Mouse (Mus musculus) adrenal gland (tissue): ENCODE data around the gene Gria1.

Experiments
- intact Hi-C: fragments of 180-260 bp; cut with DNase I; formaldehyde crosslinking; loops from one replicate; pipeline ENCODE4 v1.15.1; 2025

Gria1 gene

DNA sequence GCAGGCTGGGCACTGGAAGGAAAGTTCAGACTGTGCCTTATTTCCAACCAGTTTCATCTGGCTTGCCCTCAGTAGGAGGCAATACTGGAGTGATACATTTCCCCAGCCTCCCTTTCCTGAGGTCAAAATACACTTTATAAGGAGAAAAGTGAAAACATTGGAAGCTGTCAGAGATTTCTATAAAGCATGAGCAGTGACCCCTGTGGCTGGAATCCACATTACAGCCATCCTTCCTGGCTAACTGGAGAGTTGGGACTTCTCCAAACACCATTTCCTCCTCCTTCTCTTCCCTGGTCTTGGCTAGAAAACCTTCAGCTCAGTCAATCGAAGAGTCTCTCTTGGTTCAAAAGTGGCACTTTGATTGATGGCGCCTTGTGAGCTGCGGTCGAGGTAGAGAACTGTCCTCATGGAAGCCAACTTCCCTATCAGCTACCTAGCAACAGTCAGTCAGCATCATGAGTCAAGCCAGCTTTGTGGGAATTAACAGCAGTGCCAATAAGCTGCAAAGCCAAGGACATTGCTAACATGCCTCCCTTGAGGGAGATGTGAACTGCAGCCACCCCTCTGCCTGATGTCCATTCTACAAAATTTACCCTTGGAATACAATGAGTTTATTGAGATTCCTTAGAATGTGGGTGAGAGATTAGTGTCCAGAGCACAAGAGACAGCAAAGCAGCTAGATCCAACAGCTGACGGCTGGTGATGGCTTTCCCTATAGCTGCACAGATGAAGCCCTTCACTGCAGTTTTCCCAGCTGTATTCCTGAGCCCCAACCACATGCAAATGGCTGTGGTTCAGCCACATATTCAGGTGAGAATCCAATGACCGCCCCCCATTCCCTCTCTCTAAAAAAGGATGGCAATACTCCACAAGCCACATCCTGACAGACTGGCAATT lies 40.7 kb downstream of the Gria1 start:
- intact Hi-C loops = no loop called here

DNA sequence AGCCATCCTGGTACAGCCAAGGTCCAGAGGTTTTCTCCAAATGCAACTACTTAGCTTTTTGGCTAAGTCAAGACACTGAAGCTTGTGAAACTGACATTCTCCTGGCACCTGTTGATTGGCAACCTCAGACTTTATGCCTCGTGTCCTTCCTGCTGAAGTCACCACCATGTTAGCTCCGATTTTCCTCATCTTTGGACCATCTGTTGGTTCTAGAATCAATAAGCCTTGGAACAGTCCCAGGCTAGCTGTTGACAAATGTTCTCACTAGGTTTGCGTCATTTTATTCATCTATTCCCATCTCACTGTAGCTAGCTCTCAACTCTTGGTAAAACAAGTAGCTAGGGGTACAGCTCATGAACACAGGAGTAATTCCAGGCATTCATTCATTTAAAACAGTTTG lies 51.3 kb downstream of the Gria1 start:
- intact Hi-C loops = no loop called here

DNA sequence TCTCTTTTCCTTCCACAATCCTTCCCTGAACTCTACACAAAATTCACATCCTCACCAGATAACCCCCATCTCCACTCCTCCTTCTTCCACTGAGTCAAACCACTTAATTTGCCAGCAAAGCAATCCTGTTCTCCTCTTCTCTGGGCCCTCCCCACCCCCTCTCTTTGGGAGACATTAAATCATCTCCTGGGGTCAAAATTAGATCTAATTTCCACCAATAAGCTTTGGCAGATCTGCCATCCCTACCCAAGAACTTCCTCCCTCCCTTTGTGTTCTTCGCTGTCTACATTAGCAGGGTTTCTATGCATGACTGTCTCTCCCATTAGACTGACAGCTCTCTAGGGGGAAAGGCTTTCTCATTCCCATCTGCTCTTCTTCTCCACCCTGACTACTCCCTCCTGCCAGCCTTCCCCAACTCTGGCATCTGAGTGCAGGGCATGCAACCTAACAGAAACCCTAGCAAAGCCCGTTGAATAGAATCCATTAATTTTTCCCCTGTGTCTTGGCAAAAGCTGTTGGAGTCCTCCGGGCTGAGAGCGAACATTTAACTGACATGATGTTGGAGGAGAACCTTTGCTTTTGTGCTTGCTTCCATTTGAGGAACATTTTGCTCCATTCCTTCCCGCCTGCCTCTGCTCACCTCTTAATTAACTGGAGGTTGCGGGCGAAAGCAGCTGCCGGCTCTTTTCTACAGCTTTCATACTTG lies 59.2 kb downstream of the Gria1 start:
- intact Hi-C loops = no loop called here

DNA sequence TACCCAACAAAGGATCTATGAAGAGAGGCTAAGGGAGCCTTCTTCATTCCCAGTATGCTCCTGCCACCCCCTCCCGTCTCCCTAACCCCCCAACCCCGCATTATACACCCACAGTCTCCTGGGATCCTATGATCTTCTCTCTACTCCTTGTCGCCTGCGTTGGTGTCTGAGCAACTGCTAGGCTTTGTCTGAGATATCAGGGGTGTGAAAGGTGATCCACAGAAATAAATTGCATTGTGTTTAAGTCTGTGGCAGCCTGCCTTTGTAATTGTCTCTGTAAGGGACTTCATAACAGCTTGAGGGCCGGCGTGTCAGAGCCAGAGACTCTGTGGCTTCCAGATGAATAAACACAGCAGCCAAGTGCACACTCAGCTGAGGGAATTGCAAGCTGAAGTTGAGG lies 61.0 kb downstream of the Gria1 start:
- intact Hi-C loops = no loop called here

DNA sequence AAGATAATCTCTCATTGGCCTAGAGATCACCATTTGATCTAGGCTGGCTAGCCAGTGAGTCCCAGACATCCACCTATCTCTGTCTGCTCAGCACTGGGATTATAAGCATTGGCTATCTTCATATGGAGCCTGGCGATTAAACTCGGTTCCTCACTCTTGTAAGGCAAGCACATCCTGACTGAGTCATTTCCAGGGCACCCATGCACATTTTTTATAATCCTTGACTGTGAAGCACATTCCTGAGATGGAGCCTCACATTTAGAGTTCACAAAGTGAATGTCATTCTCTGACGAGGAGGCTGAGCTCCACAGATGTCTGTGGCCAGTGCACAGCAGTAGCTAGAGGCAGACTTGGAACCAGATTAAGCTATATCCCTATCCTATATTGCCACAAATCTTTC lies 68.2 kb downstream of the Gria1 start:
- intact Hi-C loops = no loop called here

GRCm38 (mm10) chr11:57089527-57089926 lies 78.3 kb downstream of the Gria1 start:
- intact Hi-C loops = no loop called here

GRCm38 (mm10) chr11:57090705-57091104 lies 79.5 kb downstream of the Gria1 start:
- intact Hi-C loops = no loop called here

DNA sequence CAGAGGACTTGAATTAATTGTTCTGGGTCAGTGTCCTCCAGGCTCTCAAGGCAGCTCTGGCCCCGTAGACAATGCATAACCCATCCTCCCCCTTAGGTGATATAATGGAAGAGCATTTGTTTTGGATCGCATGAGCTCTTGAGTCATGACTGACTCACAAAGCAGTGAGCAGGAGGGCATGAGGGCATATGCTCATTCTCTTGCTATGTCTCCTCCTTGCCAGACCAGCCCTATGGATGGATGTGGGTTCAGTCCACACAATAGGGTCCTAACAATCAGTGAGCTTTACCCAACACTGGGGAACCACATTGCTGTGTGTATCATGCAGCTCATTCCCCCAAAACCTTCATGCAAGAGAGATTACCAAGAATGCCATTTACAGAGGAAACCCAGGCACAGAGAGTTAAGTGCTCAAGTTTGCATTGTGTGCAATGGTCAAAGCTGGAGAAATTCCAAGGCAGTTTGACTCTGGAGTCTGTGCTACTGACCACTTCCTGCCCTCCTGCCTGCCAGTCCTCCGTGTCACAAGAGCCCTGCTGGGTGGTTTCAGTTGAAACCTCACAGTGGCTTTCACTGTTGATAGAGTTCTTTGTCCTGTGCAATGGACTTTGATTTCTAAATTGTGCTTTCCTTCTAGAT lies 80.2 kb downstream of the Gria1 start:
- intact Hi-C loops = no loop called here

DNA sequence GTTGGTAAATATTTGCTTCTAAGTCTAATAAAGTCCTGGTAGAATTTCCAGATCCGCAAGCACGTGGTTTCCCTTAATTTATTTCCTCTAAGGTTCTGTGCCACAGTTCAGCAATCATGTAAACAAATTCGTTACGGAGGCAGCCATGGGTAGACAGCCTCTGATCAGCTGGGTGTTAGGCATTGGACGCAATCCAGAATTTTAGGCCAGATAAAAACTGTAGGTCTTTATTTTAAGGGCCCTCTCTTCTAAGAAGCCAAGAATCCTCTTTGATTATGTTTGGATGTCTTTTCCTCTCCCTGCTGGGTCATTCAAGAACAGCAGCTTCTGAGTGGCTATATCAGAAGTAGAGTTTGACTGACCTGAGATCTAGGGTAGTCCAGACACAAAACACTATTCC lies 89.3 kb downstream of the Gria1 start:
- intact Hi-C loops = no loop called here

GRCm38 (mm10) chr11:57103751-57104254 lies 92.6 kb downstream of the Gria1 start:
- intact Hi-C loops = no loop called here

DNA sequence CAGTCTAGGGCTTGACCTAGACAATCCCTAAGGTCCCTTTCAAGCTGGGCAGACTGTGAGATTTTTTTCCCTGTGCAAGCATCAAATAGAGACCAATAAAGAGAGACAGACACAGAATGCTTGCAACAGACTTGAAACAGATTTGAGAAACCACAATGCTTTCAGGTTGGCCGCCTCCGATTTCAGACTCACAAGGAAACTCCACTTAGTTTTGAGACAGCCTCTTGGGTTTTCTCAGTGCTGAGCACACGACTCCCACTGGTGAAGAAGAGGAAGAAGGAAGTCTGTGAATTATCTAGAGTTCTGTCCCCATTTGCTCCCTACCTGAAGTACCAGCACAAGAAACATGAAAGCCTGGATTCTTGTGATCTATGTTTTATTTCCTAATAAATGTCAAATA lies 94.5 kb downstream of the Gria1 start:
- intact Hi-C loops = no loop called here

DNA sequence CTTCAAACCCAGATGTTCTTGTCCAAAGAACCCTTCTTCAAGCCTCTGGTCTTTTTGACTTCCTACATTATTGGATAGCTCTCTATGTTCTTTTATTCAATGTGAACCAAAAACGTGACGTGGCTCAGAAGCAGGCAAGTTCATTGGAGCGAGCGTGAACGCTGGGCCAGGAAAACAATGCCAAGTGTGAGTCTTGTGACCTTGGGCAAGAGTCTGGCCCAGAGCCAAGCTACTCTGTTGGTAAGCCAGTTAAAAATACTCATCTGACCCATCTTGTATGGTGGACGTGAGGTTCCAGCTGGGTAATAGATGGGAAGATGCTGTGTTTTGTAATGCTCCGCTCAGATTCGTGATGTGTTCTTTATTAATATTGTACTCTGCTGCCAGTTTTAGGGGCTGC lies 101.2 kb downstream of the Gria1 start:
- intact Hi-C loops = no loop called here

- intact Hi-C loops = no loop called here
Measured at GRCm38 (mm10) chr11:57114410-57114809, 103.2 kb downstream of the Gria1 start.

DNA sequence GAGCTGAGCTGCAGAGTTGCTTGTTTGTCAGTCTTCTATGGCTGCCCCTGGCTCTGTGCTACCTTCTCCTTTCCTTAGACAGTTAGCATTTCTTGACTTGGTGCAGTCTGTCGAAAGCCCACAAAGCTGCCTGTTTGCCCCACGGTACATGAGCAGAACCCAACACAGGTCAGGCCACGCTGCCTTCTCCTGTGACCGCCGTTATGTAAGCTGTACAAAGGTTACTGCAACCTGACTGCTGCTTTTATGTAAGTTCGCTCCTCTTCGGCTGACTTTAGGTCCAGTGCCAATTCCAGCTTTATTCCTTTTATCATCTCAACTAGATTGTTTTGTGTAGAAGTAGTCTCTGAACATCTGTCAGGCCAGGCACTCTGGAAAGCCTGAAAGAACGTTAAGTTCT lies 115.9 kb downstream of the Gria1 start:
- intact Hi-C loops = no loop called here

- intact Hi-C loops = no loop called here
Measured at GRCm38 (mm10) chr11:57140162-57140780, 129.1 kb downstream of the Gria1 start.

DNA sequence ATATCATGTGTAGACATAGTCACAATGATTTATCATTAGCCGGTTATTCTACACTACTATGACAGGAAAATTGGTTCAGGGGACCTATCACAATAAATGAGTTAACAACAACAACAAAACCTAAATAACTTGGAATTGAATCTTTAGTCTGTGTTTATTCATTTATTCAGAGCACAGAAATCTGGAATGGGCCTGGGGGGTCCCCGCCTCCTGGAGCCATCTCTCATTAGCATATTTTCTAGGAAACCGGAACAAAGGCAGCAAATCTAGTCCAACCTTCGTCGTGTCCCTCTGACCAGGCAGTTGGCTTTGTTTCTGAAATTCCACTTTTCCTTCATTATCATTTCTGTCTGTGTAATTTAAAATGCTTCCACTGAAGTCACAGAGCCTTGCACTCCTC lies 132.5 kb downstream of the Gria1 start:
- intact Hi-C loops = no loop called here

DNA sequence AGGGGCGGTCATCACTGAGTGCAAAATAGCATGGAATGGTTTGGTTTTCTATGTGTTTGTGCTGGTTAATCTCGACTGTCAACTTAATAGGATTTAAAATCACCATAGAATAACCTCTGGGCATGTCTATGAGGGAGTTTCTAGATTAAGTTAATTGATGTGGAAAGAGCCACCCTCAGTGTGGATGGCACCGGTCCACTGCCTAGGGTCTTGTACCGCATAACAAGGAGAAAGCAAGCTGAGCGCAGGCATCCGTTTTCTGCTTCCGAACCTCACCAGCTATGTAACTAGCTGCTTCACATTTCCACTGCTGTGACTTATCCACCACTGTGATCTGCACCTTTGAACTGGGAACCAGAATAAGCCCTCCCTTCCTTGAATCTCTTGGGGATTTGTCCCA lies 134.0 kb downstream of the Gria1 start:
- intact Hi-C loops = no loop called here

- intact Hi-C loops = no loop called here
Measured at GRCm38 (mm10) chr11:57145704-57146103, 134.5 kb downstream of the Gria1 start.

DNA sequence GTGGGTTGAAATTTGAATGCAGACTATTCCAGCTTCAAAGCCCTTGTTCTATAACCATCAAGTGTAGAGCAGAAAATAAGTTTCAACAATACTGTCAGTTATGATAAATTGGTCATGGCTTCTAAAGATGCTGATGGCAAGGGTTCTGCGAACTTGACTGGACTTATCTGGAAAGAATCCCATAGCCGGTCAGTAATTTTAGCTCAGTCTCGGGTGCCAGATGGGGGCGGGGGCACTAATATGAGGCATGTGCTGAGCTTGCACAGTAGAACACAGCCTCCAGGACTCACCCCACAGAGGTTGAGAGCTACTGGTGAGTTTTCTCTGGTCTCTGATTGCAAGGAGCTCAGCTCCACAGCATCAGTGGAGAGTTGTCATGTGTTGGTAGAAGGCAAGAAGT lies 140.5 kb downstream of the Gria1 start:
- intact Hi-C loops = no loop called here

DNA sequence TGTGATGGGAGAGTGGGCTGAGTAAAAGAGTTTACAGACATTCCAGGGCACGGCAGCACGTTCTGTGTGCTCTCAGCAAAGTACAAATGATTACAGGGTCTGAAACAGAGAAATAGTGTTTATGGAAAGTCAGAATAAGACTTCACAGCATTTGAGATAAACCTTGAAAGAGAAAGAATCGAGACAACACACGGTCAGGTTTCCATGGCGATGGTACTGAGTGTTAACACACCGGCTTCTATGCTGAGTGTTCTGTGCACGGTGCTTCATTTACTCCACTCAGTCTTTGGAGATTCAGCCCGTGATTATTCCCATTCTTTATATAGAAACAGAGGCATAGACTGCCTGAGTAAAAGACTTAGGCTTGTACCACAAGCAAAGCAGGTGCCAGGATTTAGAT lies 143.8 kb downstream of the Gria1 start:
- intact Hi-C loops = no loop called here

- intact Hi-C loops = no loop called here
Measured at GRCm38 (mm10) chr11:57159412-57159811, 148.2 kb downstream of the Gria1 start.

DNA sequence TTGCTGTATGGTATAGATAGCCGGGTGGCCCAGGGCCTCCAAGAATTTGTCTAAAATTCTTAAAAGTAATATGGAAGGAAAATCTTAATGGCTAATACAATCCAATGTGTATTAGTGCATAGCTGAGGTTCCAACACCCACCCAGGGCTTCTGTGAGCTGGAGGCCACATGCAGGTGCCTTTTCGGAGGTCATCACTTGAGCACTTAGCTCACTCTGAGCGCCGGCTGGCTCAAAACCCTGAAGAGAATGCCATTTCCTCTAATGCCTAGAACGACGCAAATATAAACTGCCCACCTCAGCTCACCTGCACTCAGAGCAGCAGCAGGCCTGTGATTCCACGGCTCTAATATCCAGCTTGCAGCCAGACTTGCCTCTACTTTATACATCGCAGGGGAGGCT lies 148.9 kb downstream of the Gria1 start:
- intact Hi-C loops = loop anchor here (10.0 kb wide), 1 partner anchor 145 kb away; no protein-coding TSS in a partner anchor
